Mouse (Mus musculus) heart, postnatal 14 days (tissue): ENCODE data around the gene Palld. TPM values are rescaled to one million over a fixed set of nuclear protein-coding genes. Genes with fewer than 3 reads are reported as not detected.
A peak's percentile ranks its signal among the peaks of the same experiment; 100 is the strongest.

Source experiments
- DNase-seq, 2 experiments: peaks; one replicate each; pipeline ENCODE4 v3.0.0; 2021 to 2022
- intact Hi-C: fragments of 180-260 bp; cut with DNase I; formaldehyde crosslinking; loops from one replicate; pipeline ENCODE4 v1.15.1; 2025
- total RNA-seq, 2 experiments: library from RNA; stranded (reverse); gene quantifications; 2 replicates each; pipeline ENCODE4 v1.2.3; 2021

Palld gene
- total RNA-seq, 2 experiments from 2014 or later = 263 to 269 TPM

DNA sequence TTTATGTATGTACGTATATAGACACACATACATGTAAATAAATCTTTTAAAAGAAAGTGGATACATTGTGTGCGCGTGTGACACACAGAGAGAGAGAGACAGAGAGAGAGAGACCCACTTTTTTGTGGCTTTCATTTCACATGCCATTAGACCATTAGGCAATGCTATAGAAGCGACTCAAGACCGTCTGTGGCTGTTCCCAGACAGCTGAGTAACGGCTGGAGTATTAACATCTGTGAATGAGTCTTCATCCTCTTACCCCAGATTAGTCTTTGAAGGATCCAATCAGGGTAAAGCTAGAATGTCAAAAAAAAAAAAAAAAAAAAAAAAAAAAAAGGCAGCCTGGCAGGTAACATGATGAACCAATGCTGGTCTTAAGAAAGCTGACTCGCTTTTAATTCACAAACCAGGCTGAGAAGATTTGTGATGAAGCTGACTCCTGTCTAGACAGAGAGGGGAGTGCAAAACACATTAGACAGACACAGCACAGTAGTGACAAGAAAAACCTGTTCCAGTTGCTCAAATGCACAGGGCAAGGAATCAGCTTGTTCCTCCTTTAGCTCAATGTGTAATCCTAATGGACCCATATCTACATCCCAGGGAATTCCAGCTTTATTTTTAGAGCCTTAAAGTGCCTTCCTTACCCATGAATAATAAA, 204.6 kb downstream of the Palld start:
- DNase-seq = no peak
- intact Hi-C loops = loop anchor here (2.0 to 5.0 kb wide), 2 partner anchors 91 to 177 kb away; no protein-coding TSS in a partner anchor

DNA sequence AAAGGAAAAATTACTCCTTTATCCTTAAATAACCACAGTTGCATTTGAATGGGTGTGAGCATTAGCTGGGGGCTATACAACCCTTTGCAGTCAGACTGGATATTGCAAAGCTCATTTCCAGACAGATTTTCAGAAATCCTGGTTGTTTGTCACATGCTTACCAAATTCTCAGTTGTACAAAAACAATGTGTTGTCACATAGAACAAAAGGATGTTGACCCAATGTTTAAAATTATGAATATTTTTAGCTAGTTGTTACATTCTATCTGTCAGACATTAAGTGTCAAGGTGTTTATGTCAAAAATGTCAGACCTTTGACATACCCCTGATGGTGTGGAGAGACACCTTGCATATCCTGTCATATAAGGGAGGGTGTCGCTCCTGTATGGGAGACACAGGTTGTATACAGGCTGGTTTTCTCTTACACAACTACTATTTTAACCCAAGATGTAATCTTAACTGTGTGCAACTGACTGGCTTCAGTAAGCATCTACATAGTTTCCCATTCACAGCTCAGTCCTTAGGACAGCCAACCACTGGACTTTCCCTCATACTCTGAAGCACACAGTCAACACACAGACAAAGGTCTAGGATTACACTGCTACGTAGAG, 205.5 kb downstream of the Palld start:
- no peak for DNase-seq
- intact Hi-C loops = loop anchor here (5.0 kb wide), 1 partner anchor 90 kb away; no protein-coding TSS in a partner anchor

DNA sequence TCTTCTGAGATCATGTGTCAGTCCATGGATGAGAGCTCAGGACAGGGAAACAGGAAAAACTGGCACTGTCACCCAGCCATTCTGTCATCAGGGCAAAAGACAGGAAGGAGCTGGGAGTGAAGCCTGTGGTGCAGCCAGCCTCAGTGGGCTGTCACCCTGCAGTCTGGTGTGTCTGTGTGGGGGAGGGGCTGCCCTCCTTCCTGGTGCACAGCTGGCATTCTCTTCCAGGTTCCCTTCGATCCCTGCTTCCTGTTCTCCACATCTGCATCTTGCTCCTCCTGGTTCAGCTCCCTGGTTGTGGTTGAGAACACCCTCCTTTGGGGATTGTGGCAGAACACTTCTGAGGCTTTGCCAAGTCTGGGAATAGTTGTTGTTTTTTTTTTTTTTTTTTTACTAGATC, 207.1 kb downstream of the Palld start:
- no peak for DNase-seq
- intact Hi-C loops = loop anchor here (5.0 kb wide), 1 partner anchor 88 kb away; no protein-coding TSS in a partner anchor

DNA sequence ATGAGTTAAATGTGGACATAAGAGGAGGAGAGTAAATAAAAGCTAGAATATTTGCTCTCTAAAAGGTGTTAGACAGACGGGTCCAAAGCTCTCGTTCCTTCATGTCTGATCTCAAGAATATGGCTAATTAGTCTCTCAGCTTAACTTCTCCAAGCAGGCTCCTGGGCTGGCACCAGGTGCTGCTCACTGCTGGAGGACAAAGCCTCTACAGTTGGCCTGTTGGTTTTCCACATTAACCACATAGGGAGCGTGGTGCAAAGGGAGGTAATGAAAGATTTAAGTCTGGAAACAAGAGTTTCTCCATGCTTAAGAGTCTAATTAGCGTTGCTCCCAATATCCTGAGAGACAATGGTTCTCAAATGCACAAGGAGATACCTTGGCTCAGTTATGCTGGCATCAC, 209.6 kb downstream of the Palld start:
- intact Hi-C loops = no loop called here
- DNase-seq = no peak

DNA sequence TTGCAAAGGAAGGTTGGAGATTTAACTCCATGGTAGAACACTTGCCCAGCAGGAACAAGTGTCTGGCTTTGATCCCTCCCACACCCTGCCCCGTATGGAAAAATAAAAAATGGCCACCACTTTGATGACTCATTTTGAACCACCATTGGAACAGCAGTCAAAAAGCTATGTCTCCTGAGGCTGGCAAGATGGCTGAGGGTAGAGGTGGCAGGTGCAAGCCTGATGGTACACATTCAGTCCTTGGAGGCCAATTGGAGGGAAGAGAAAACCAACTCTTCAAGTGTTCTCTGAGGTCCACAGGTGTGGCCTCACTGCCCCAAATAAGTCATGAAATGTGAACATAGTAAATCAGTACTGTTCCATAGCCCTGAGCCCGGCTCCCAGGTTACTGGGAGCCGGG, 210.4 kb downstream of the Palld start:
- intact Hi-C loops = no loop called here

DNA sequence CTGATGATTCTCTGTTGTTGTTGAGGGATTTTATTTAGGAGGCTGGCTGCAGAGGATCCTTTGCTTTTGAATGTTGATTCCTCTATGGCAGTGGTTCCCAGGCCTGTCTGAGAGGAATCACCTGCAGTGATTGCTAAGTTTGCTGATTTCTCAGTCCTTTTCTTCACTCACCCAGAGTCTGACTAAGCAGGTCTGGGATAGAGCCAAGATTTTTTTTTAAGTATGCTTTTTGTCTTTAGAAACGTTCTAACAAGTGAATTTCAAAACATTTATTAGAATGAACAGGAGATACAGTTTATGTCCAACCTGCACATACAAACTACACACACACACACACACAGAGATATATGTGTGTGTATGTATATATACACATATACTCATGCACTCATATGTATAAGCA, 211.1 kb downstream of the Palld start:
- intact Hi-C loops = no loop called here
- DNase-seq = no peak

More for the DNA sequence above, 210.4 kb downstream of the Palld start:
- no peak for DNase-seq

DNA sequence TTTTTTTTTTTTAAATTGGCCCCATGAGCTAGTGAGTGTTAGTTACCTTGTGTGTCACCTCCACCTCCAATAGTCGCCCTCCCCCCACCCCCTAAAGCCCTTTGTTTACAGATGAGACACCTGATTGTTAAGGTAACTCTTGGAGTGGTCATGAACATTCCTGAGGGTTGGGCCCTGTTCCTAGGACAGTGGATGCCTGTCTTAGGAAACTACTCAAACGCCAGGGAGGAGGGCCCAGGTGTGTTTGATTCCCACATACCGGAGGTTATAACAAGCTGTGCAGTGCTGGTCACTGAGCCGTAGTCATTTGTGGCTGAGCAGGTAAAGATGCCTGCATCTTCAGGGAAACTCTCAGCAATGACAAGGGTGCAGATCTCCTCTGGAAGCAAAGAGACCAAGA, 215.4 kb downstream of the Palld start:
- intact Hi-C loops = loop anchor here (2.0 kb wide), 1 partner anchor 146 kb away; no protein-coding TSS in a partner anchor
- DNase-seq = no peak

DNA sequence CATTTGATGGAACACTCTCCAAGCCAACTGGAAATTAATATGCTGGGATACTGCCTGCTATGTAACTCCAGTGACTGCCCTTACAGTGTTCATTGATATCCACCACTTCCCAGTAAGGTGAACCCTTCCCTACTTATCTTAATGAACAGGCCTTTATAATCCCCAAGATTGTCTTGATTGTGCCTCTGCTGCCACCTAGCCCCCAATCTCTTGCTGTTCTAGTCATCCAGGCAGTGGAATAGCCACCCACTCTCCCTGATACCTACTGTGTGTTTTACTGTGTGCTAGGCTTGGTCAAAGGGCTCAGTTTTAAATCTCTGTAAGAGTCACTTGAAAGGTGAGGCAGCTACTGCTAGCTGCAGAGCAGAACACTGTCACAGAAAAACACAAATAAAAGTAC, 216.2 kb downstream of the Palld start:
- peak in 1 of 2 experiments; percentile 25 for DNase-seq

DNA sequence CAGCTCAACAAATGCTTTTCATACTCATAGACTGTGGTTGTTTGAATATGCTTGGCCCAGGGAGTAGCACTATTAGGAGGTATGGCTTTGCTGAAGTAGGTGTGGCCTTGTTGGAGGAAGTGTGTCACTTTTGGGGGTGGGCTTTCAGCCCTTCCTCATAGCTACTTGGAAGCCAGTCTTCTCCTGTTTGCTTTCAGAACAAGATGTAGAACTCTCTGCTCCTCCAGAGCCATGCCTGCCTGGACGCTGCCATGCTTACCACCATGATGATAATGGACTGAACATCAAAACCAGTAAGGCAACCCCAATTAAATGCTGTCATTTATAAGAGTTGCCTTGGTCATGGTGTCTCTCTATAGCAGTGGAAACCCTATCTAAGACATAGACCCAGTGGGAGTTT, 217.2 kb downstream of the Palld start:
- intact Hi-C loops = no loop called here
- DNase-seq = no peak

More for the DNA sequence above, 216.2 kb downstream of the Palld start:
- intact Hi-C loops = loop anchor here (2.0 kb wide), 1 partner anchor 146 kb away; no protein-coding TSS in a partner anchor

DNA sequence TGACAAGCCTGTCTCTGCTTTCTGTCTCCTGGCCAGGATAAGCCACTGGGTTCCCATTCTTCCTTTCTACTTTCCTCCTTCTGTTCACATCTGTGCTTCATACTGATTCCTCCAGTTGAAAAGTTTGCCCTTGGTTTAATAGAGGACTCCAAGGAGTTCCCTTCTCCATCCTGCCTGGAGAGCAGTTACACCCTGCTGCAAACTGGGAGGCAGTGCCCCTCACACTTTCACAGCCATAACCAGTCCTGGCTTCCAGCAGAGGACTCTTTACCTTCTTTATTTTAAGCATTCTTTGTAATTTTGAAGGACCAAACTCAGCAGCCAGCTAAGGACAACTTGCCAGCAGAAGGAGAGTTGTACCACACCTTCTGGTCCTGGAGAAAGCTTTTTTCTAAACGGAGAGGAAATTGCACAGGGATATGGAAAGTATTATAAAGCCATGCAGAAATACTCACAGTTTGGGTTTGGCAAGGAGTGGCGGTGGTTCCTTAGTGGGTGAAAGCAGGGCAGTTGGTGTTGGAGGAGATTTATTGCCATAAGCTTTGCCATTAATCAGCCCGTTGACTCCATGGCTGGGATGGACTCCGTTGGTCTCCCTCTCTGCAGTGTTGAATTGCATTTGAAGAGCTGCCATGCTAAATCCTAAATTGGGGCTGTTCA, 218.1 kb downstream of the Palld start:
- intact Hi-C loops = no loop called here
- DNase-seq = no peak

DNA sequence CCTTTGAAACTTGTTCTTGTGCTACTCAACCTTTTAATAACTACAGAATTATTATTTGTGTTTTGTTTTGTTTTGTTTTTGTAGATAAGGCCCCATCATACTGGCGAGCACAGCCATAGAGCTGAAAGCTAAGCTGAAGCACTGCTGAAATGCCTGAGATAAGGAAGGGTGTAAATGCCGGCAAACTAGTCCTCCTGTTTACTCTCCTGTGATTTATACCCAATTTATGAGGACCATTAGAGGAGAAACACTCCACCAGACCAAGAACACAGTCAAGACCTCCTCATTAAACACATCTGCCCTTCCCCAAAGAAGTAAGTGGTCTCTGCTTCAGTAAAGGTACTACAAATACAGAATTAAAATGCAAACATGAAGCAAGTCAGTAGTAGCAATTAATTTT, 219.6 kb downstream of the Palld start:
- no peak for DNase-seq
- intact Hi-C loops = no loop called here

DNA sequence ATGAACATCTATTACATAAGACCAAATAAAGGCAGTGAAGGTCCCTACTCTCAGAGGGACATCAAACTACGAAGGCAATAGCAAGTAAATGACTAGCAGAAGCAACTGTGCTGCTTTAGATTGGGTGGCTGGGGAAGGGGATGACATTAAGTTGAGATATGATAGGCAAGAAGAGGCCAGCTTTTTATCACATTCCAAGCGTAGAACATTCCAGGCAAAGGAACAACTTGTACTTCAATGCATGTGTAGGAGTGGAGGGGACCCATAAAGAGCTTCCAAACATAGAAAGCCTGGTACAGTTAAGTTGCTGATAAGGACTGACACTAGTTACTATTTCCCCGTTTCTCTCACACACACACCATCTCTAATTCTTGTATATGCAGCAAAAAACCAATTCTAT, 221.3 kb downstream of the Palld start:
- DNase-seq = no peak

DNA sequence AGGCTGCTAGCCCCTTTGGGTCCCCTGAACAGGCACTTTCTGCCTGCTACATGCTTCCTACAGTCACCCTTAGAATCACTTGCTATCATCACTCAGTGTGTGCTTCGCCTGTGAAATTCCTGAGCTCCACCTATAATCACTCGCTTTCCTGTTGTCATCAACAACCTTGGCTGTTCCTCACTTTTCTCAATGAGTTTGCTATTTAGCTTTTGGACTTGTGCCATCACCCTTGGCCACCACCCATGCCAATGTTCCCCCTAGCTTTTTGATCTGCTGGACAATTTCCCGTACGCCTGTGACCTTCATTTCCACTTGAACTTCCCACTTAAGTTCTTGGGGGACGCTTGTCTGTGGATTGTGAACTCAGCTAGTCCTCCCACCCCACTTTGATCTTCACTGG, 225.3 kb downstream of the Palld start:
- peak; percentile 54 to 75 for DNase-seq
- intact Hi-C loops = no loop called here

More for the DNA sequence above, 221.3 kb downstream of the Palld start:
- intact Hi-C loops = no loop called here

DNA sequence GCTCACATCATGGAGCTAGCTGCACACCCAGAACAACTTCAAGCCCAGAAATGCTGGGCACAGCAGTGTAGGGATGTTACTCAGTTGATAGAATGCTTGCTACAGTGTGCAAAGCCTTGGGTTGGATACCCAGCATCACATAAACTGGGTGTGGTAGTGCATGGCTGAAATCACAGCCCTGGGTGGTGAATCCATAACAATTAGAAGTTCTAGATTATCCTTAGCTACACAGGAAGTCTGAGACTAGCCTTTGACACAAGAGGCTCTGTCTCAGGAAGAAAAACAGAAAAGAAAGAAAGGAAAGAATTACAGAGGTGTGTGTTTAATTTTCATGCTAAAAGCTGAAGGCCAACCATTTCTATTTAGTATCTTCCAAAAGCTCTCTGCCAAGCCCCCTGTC, 231.3 kb downstream of the Palld start:
- intact Hi-C loops = no loop called here
- DNase-seq = no peak

DNA sequence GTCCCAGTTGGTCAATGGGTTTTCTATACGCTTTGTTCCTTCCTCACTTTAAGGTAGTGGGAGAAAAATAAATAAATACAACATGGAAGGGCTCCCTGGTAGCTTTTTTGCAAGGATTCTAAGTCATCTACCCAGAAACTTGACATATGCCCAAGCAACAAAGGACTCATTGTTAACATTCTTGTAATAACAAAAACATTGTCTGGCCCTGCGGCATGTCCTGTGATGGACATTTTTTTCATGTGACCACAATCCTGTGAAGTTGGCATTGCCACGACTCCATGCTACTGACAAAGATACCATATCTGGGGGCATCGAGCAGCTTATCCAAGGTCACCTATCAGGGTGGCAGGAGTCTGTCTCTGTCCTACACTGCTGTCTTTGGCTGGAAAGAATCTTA, 232.1 kb downstream of the Palld start:
- intact Hi-C loops = no loop called here

DNA sequence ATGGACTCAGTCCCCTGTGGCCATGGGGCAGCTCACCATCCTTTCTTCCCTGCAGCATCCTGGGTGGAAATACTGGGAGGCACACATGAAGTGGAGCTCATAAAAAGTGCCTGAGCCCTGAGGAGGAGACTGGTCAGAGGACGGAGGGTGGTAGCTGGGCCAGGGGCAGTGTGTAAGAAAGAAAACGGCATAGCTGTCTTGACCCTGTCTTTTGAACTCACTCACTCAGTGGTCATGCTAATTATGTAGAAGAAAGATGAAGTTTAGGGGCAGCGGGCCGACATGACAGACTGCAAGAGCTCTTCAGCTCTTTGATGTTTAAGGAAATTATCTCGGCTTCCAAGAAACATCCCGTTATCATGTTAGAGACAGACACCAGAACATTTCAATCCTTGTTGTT, 235.6 kb downstream of the Palld start:
- DNase-seq = no peak
- intact Hi-C loops = no loop called here

More for the DNA sequence above, 232.1 kb downstream of the Palld start:
- DNase-seq = no peak

DNA sequence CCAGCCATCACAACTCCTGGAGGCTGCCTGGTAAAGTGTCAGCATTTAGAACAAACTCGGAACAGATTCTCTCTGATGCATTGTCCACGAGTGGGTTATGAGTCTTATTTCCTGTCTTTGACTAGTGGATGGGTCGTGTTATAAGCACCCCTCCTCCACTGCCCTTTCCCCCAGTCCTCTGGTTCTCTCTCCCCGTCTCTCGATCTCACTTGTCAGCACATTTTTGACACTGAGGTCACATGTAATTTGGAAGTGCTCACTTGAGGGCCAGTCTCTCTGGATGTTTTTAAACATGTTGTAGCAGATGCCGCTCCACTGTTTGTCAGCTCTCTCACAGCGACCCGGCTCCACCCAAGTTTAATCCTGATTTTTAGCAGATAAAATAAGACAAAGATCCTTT, 237.5 kb downstream of the Palld start:
- intact Hi-C loops = no loop called here
- peak in 1 of 2 experiments; percentile 46 for DNase-seq

DNA sequence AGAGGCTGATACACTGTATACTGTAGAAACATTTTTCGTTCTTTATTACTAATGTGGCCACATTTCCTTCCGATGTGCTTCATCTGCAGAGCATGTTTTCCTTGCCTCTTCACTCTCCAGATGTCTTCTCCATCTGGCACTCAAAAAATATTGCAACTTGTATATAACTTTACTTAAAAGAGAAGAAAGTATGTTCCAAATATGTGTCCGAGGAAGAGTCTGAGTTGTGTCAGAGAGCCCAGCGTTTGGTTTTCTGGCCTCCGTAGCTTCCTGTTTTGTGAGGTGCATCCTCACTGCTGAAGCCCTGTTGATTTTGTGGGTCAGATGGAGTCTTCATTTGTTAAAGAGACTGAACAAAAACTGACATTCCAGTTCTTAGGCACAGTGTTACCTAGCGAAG, 238.3 kb downstream of the Palld start:
- no peak for DNase-seq
- intact Hi-C loops = no loop called here

DNA sequence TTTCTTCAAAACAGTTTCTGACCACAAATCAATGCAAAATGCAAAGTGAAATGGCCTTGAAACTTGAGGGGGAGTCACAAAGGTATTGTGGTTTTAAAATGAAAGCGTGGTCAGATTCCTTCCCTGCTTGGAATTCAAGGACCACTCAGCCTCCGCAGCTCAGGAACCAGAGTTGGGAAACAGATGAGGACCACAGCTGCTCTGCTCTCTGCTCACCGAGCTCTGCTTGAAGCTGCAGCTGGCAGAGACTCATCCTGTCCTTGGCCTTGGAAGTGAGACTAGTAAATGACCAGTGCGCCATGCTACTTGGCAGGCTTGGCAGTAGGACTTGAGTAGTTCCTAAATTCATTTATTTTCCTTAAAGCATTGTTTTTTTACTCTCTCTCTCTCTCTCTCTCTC, 239.7 kb downstream of the Palld start:
- no peak for DNase-seq
- intact Hi-C loops = no loop called here

DNA sequence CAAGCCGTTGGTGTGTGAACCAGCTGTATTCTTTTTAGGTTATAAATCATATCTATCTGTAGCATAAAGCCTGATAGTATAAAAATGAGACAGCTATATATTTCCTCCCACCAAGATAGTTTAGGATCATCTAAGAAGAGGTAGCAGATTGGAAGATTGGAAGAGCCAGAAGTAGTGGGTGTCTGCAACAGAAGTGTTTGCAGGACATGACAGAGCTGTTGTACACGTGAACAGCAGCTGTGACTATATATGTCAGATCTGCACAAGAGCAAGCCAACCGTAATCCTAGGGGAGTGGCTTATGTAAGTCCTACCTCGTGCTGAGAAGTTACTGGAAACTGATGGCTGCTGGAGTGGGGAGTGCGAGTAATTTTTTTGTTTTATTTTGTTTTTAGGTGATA, 240.9 kb downstream of the Palld start:
- intact Hi-C loops = no loop called here
- DNase-seq = no peak

DNA sequence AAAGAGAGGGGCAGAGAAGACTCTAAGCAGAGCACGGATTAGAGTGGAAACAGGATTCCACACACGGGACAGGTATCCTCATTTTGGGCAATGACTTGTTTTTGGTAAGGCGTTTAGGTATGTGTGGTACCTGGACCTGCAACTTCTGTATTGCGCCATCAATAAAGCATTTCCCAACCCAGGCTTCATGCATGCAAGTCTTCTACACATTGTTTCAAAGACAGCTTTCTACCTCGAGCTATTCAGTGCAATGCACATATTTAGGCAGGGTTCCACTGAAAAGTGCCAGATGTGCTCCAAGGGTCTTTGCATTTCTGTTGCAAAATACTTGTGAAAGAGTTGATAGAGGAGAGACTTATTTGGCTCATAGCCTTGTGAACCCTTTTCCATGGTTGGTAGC, 241.5 kb downstream of the Palld start:
- no peak for DNase-seq
- intact Hi-C loops = no loop called here

DNA sequence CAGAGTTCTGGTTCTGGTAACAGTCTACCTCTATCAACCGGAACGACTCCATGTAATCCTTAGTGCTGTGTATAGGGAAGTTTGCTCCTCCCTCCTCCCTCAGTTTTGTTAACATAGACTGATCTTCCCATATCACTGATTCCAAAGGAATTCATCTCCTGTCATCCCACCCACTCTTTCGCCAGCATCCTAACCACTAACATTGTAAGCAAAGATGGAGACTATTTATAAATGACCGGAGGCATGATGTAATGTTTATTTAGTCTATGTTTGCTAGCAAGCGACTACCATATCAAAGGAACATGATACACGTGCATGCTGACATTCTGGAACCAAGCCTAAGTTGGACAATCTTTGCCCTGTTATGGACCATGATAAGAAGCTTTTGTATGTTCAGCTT, 250.5 kb downstream of the Palld start:
- intact Hi-C loops = no loop called here
- no peak for DNase-seq
